Mouse (Mus musculus): ENCODE results near the gene Srpr. TPM values are rescaled to one million over a fixed set of nuclear protein-coding genes. Genes with fewer than 3 reads are reported as not detected.
A peak's percentile ranks its signal among the peaks of the same experiment; 100 is the strongest.

Gene Srpr
- total and polyA plus RNA-seq, 2 experiments, result 55.2 to 91.0 TPM

GRCm38 (mm10) chr9:35160662-35161061 lies 39.3 kb upstream of the Srpr start:
- Histone ChIP-seq H3K36me3 (ENCODE audit: control insufficient read depth, insufficient read depth, low read length) (peaks cover 1% of the 10 kb centered on the region; the same call in 1 of the 2 replicates), H3K4me3 (ENCODE audit: insufficient read depth, low read depth, low read length) (no peak overlapping the region), H3K9ac (ENCODE audit: low read depth, low read length) (no peak overlapping the region), H3K4me1 (ENCODE audit: control insufficient read depth, insufficient read depth, low read length) (peaks cover 22% of the 10 kb centered on the region), H3K27me3 (ENCODE audit: control insufficient read depth, insufficient read depth, low read length) (no peaks in the 10 kb centered on the region), H3K27ac (replicated peaks; ENCODE audit: insufficient read depth, low read depth, low read length) (no peak overlapping the region), H3K79me2 (ENCODE audit: control insufficient read depth, insufficient read depth, low read length) (peaks cover 18% of the 10 kb centered on the region; the same call in 1 of the 2 replicates)
- DNase-seq (ENCODE audit: extremely low read depth, low read depth, low spot score), result peak; percentile 49
- whole genome bisulfite sequencing, result 87% methylated on average over 2 of the region's 2 CpGs
- TF ChIP-seq POLR2A (IDR thresholded peaks at IDR 0.05; ENCODE audit: extremely low read depth, insufficient read depth, low read length), result no peak

- no peak for DNase-seq (ENCODE audit: extremely low read depth, low read depth, low spot score)
- peaks cover 1% of the 10 kb centered on the region; the same call in 1 of the 2 replicates for H3K36me3 ChIP-seq (ENCODE audit: control insufficient read depth, insufficient read depth, low read length)
Observed at GRCm38 (mm10) chr9:35161721-35162120, 38.3 kb upstream of the Srpr start.

GRCm38 (mm10) chr9:35163011-35163690 lies 36.8 kb upstream of the Srpr start:
- H3K4me1 ChIP-seq (ENCODE audit: control insufficient read depth, insufficient read depth, low read length), result peaks cover 30% of the 10 kb centered on the region
- H3K79me2 ChIP-seq (ENCODE audit: control insufficient read depth, insufficient read depth, low read length), result peaks cover 6% of the 10 kb centered on the region; the same call in 1 of the 2 replicates
- TF ChIP-seq POLR2A (IDR thresholded peaks at IDR 0.05; ENCODE audit: extremely low read depth, insufficient read depth, low read length) (no peak), CTCF (IDR thresholded peaks at IDR 0.05; ENCODE audit: low read depth, low read length) (no peak)
- peak overlapping the region; percentile 23 for H3K4me3 ChIP-seq (ENCODE audit: insufficient read depth, low read depth, low read length)
- DNase-seq (ENCODE audit: extremely low read depth, low read depth, low spot score), result peak; percentile 96
- H3K36me3 ChIP-seq (ENCODE audit: control insufficient read depth, insufficient read depth, low read length), result peaks cover 1% of the 10 kb centered on the region; the same call in 1 of the 2 replicates
- H3K9ac ChIP-seq (ENCODE audit: low read depth, low read length), result peak overlapping the region; percentile 57
- no peaks in the 10 kb centered on the region for H3K27me3 ChIP-seq (ENCODE audit: control insufficient read depth, insufficient read depth, low read length)
- 6% methylated on average over 11 of the region's 11 CpGs for WGBS
- H3K27ac ChIP-seq (replicated peaks; ENCODE audit: insufficient read depth, low read depth, low read length), result peak overlapping the region; percentile 87

More at GRCm38 (mm10) chr9:35161721-35162120, 38.3 kb upstream of the Srpr start:
- TF ChIP-seq CTCF (IDR thresholded peaks at IDR 0.05; ENCODE audit: low read depth, low read length), result no peak
- no peaks in the 10 kb centered on the region for H3K27me3 ChIP-seq (ENCODE audit: control insufficient read depth, insufficient read depth, low read length)
- H3K9ac ChIP-seq (ENCODE audit: low read depth, low read length), result no peak overlapping the region
- no peak overlapping the region for H3K4me3 ChIP-seq (ENCODE audit: insufficient read depth, low read depth, low read length)
- 76% methylated on average over 7 of the region's 7 CpGs for WGBS
- H3K79me2 ChIP-seq (ENCODE audit: control insufficient read depth, insufficient read depth, low read length), result peaks cover 14% of the 10 kb centered on the region; the same call in 1 of the 2 replicates
- peaks cover 22% of the 10 kb centered on the region for H3K4me1 ChIP-seq (ENCODE audit: control insufficient read depth, insufficient read depth, low read length)
- H3K27ac ChIP-seq (replicated peaks; ENCODE audit: insufficient read depth, low read depth, low read length), result peak overlapping the region; percentile 87

GRCm38 (mm10) chr9:35164142-35164874 lies 35.7 kb upstream of the Srpr start:
- peaks cover 37% of the 10 kb centered on the region for H3K4me1 ChIP-seq (ENCODE audit: control insufficient read depth, insufficient read depth, low read length)
- no peak overlapping the region for H3K9ac ChIP-seq (ENCODE audit: low read depth, low read length)
- H3K4me3 ChIP-seq (ENCODE audit: insufficient read depth, low read depth, low read length), result no peak overlapping the region
- H3K79me2 ChIP-seq (ENCODE audit: control insufficient read depth, insufficient read depth, low read length), result peaks cover 6% of the 10 kb centered on the region; the same call in 1 of the 2 replicates
- DNase-seq (ENCODE audit: extremely low read depth, low read depth, low spot score), result no peak
- no peak for TF ChIP-seq CTCF (IDR thresholded peaks at IDR 0.05; ENCODE audit: low read depth, low read length)
- no peak for TF ChIP-seq POLR2A (IDR thresholded peaks at IDR 0.05; ENCODE audit: extremely low read depth, insufficient read depth, low read length)
- WGBS, result 75% methylated on average over 5 of the region's 5 CpGs
- no peaks in the 10 kb centered on the region for H3K27me3 ChIP-seq (ENCODE audit: control insufficient read depth, insufficient read depth, low read length)
- no peaks in the 10 kb centered on the region for H3K36me3 ChIP-seq (ENCODE audit: control insufficient read depth, insufficient read depth, low read length)
- H3K27ac ChIP-seq (replicated peaks; ENCODE audit: insufficient read depth, low read depth, low read length), result peak overlapping the region; percentile 79

- peaks cover 37% of the 10 kb centered on the region for H3K4me1 ChIP-seq (ENCODE audit: control insufficient read depth, insufficient read depth, low read length)
- peak overlapping the region; percentile 59; the same call in 1 of the 2 replicates for H3K9ac ChIP-seq (ENCODE audit: low read depth, low read length)
- peak overlapping the region; percentile 82 for H3K27ac ChIP-seq (replicated peaks; ENCODE audit: insufficient read depth, low read depth, low read length)
- H3K79me2 ChIP-seq (ENCODE audit: control insufficient read depth, insufficient read depth, low read length), result peaks cover 3% of the 10 kb centered on the region; the same call in 1 of the 2 replicates
- peaks cover 6% of the 10 kb centered on the region for H3K36me3 ChIP-seq (ENCODE audit: control insufficient read depth, insufficient read depth, low read length)
- no peak overlapping the region for H3K4me3 ChIP-seq (ENCODE audit: insufficient read depth, low read depth, low read length)
- H3K27me3 ChIP-seq (ENCODE audit: control insufficient read depth, insufficient read depth, low read length), result no peaks in the 10 kb centered on the region
- TF ChIP-seq POLR2A (IDR thresholded peaks at IDR 0.05; ENCODE audit: extremely low read depth, insufficient read depth, low read length) (no peak), CTCF (IDR thresholded peaks at IDR 0.05; ENCODE audit: low read depth, low read length) (peak; percentile 45; the same call in 1 of the 2 replicates)
- WGBS, result 4% methylated on average over 3 of the region's 3 CpGs
- peak; percentile 75 for DNase-seq (ENCODE audit: extremely low read depth, low read depth, low spot score)
Observed at GRCm38 (mm10) chr9:35166144-35166797, 33.7 kb upstream of the Srpr start.

Data from liver, adult 2 months (tissue).